Mouse (Mus musculus) heart, postnatal 0 days (tissue): ENCODE measurements around the gene Eif4g3.

Source experiments
- CTCF ChIP-seq: IDR thresholded peaks from 2 replicates; pipeline ENCODE4 v1.5.1; 2016; ENCODE audit warnings: antibody characterized with exemption, control low read depth, low read depth
- EP300 ChIP-seq: IDR thresholded peaks from 2 replicates; pipeline ENCODE4 v1.6.1; 2016; ENCODE audit warnings: antibody characterized with exemption, low read depth

DNA sequence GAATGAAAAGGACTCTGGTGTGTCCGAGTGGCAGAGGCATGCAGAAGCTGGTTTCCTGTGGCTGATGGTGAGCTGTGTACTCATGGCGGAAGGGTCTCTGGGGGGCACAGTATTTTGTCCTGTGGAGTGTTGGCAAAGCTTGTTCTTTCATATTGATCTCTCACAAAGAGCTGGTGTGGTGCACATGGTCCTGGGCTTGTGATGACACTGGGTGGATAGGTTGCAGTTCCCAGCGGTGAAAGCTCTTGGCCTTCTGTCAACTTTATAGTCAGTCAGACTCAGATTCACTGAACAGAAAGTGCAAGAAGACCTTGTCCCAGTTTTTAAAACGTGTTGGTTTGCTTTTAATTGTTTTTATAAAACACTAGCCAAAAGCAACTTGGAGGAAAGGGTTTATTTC lies 68.3 kb downstream of the Eif4g3 start:
- no peak for TF ChIP-seq EP300
- no peak for TF ChIP-seq CTCF
